Mouse (Mus musculus): ENCODE results near the gene Brf1. TPM values are rescaled to one million over a fixed set of nuclear protein-coding genes. Genes with fewer than 3 reads are reported as not detected.

The Brf1 gene
- polyA plus RNA-seq, 1 experiment from 2014 or later, result 70.1 TPM

GRCm38 (mm10) chr12:113012443-113012842, 11.9 kb upstream of the Brf1 start:
- H3K27me3 ChIP-seq (ENCODE audit: insufficient read depth, low read length), result no peaks in the 10 kb centered on the region
- no peak overlapping the region; the same call in 1 of the 2 replicates for H3K27ac ChIP-seq (ENCODE audit: low read length)
- no peaks in the 10 kb centered on the region for H3K36me3 ChIP-seq (ENCODE audit: insufficient read depth, low read length)
- peaks cover 28% of the 10 kb centered on the region for H3K4me1 ChIP-seq (ENCODE audit: insufficient read depth, low read length)
- no peak overlapping the region for H3K4me3 ChIP-seq (ENCODE audit: low read length)
- no peak overlapping the region for H3K9ac ChIP-seq (replicated peaks; ENCODE audit: low read length)
- no peak for ATAC-seq (ENCODE audit: low FRiP score, low TSS enrichment)
- WGBS, result 87% methylated on average over 5 of the region's 5 CpGs
- H3K9me3 ChIP-seq (ENCODE audit: low read length), result no peaks in the 10 kb centered on the region
- H3K4me2 ChIP-seq (replicated peaks; ENCODE audit: low read depth, low read length), result no peak overlapping the region

DNA sequence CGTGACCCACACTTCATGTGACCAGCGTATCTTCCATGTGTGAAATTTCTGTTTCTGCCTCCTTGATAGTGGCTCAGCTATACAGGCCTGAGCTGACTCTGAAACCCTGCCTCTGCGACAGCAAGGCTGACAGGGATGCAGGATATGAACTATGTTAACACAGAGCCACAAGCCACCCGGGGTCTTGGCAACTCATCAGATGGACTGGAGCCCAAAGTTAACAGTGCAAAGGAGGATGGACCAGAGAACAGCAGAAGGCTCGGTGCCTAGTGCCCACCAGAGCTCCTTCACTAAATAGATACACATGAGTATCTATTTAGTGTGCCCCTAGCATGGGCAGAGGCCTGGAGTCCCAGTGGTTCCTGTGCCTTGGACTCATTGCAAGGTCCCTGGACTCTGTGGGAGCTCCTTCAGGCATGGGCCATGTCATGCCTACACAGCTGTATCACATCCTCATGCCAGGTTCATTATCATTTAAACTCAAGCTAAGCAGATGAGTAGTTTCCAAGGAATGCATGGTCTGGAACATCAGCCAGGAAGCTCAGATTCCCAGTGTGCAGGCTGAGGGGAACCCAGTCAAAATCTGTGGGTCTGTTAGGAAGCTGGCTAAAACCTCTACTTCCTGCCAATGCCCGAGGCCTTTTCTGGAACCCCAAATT, 11.3 kb upstream of the Brf1 start:
- WGBS, result 86% methylated on average over 6 of the region's 6 CpGs
- peaks cover 21% of the 10 kb centered on the region for H3K4me1 ChIP-seq (ENCODE audit: insufficient read depth, low read length)
- ATAC-seq (ENCODE audit: low FRiP score, low TSS enrichment), result no peak
- no peak overlapping the region for H3K4me3 ChIP-seq (ENCODE audit: low read length)
- no peaks in the 10 kb centered on the region for H3K9me3 ChIP-seq (ENCODE audit: low read length)
- H3K9ac ChIP-seq (replicated peaks; ENCODE audit: low read length), result no peak overlapping the region
- no peak overlapping the region for H3K4me2 ChIP-seq (replicated peaks; ENCODE audit: low read depth, low read length)
- H3K36me3 ChIP-seq (ENCODE audit: insufficient read depth, low read length), result no peaks in the 10 kb centered on the region
- H3K27me3 ChIP-seq (ENCODE audit: insufficient read depth, low read length), result no peaks in the 10 kb centered on the region
- H3K27ac ChIP-seq (ENCODE audit: low read length), result no peak overlapping the region

- Histone ChIP-seq H3K9me3 (ENCODE audit: low read length) (no peaks in the 10 kb centered on the region), H3K4me1 (ENCODE audit: insufficient read depth, low read length) (peaks cover 11% of the 10 kb centered on the region), H3K9ac (replicated peaks; ENCODE audit: low read length) (no peak overlapping the region), H3K4me3 (ENCODE audit: low read length) (no peak overlapping the region), H3K27ac (ENCODE audit: low read length) (no peak overlapping the region), H3K36me3 (ENCODE audit: insufficient read depth, low read length) (no peaks in the 10 kb centered on the region), H3K27me3 (ENCODE audit: insufficient read depth, low read length) (no peaks in the 10 kb centered on the region), H3K4me2 (replicated peaks; ENCODE audit: low read depth, low read length) (no peak overlapping the region)
- ATAC-seq (ENCODE audit: low FRiP score, low TSS enrichment), result no peak
- WGBS, result 25% methylated on average over 4 of the region's 4 CpGs
Observed at GRCm38 (mm10) chr12:113004993-113005392, 4.5 kb upstream of the Brf1 start.

DNA sequence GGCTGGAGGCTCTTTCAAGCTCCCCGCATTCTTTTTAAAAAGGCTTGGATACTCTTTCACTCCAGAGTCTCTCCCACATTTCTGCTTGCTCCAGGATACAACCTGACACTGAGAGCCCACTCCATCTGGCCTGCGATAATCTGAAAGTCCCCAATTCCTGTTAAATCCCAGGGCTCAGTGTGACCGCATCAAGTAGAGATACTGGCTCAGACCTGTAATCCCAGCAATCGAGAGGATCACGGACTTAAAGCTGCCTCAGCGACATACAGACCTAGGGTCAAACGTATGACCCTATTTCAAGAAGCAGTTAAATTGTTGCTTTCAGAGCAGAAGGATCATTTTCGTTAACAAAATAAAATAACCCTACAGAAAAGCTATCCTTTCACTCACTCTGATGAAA, 3.5 kb upstream of the Brf1 start:
- no peaks in the 10 kb centered on the region for H3K36me3 ChIP-seq (ENCODE audit: insufficient read depth, low read length)
- no peaks in the 10 kb centered on the region for H3K27me3 ChIP-seq (ENCODE audit: insufficient read depth, low read length)
- 46% methylated on average over 8 of the region's 8 CpGs for WGBS
- no peak overlapping the region for H3K9ac ChIP-seq (replicated peaks; ENCODE audit: low read length)
- no peak overlapping the region for H3K4me2 ChIP-seq (replicated peaks; ENCODE audit: low read depth, low read length)
- no peaks in the 10 kb centered on the region for H3K9me3 ChIP-seq (ENCODE audit: low read length)
- H3K4me1 ChIP-seq (ENCODE audit: insufficient read depth, low read length), result peaks cover 15% of the 10 kb centered on the region
- H3K4me3 ChIP-seq (ENCODE audit: low read length), result no peak overlapping the region
- ATAC-seq (ENCODE audit: low FRiP score, low TSS enrichment), result no peak
- no peak overlapping the region for H3K27ac ChIP-seq (ENCODE audit: low read length)

DNA sequence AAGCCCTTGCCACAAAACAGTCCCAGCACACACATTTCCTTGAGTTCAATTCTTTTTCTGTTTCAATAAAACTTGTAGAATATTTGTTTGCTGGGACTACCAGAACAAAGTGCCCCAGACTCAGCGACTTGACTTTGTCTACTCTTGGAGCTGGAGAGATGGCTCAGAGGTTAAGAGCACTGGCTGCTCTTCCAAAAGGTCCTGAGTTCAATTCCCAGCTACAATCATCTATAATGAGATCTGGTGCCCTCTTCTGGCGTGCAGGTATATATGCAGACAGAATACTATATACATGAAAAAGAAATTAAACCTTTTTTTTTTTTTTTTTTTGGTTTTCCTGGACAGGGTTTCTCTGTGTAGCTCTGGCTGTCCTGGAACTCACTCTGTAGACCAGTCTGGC, 2.2 kb upstream of the Brf1 start:
- no peak overlapping the region for H3K9ac ChIP-seq (replicated peaks; ENCODE audit: low read length)
- H3K27ac ChIP-seq (ENCODE audit: low read length), result no peak overlapping the region
- no peak for ATAC-seq (ENCODE audit: low FRiP score, low TSS enrichment)
- no peak overlapping the region for H3K4me2 ChIP-seq (replicated peaks; ENCODE audit: low read depth, low read length)
- WGBS, result 40% methylated on average over 2 of the region's 2 CpGs
- H3K36me3 ChIP-seq (ENCODE audit: insufficient read depth, low read length), result no peaks in the 10 kb centered on the region
- H3K4me1 ChIP-seq (ENCODE audit: insufficient read depth, low read length), result peaks cover 26% of the 10 kb centered on the region
- no peaks in the 10 kb centered on the region for H3K9me3 ChIP-seq (ENCODE audit: low read length)
- no peak overlapping the region for H3K4me3 ChIP-seq (ENCODE audit: low read length)
- H3K27me3 ChIP-seq (ENCODE audit: insufficient read depth, low read length), result no peaks in the 10 kb centered on the region

DNA sequence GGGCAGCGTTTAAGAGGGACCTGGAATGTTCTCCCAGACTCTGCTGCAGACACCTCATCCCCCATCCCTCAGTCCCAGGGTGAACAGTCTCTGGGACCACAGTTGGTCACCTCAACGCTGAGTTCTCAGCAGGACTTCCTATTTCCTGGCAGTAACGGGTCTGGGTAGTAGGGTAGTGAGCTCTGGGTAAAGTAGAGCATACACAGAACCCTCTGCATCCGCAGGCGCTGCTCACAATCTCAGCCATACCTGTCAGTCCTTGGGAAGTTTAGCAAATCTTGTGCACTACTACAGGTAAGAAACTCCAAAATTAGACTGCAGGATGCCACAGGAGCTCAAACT, 600 bp upstream of the Brf1 start:
- H3K36me3 ChIP-seq (ENCODE audit: insufficient read depth, low read length), result peaks cover 10% of the 10 kb centered on the region; the same call in 1 of the 2 replicates
- peak overlapping the region; percentile 96 for H3K27ac ChIP-seq (ENCODE audit: low read length)
- no peak for ATAC-seq (ENCODE audit: low FRiP score, low TSS enrichment)
- H3K4me3 ChIP-seq (ENCODE audit: low read length), result peak overlapping the region; percentile 93
- no peaks in the 10 kb centered on the region for H3K9me3 ChIP-seq (ENCODE audit: low read length)
- peaks cover 26% of the 10 kb centered on the region for H3K4me1 ChIP-seq (ENCODE audit: insufficient read depth, low read length)
- WGBS, result 3% methylated on average over 5 of the region's 5 CpGs
- H3K27me3 ChIP-seq (ENCODE audit: insufficient read depth, low read length), result no peaks in the 10 kb centered on the region
- peak overlapping the region; percentile 83 for H3K4me2 ChIP-seq (replicated peaks; ENCODE audit: low read depth, low read length)
- H3K9ac ChIP-seq (replicated peaks; ENCODE audit: low read length), result peak overlapping the region; percentile 77

DNA sequence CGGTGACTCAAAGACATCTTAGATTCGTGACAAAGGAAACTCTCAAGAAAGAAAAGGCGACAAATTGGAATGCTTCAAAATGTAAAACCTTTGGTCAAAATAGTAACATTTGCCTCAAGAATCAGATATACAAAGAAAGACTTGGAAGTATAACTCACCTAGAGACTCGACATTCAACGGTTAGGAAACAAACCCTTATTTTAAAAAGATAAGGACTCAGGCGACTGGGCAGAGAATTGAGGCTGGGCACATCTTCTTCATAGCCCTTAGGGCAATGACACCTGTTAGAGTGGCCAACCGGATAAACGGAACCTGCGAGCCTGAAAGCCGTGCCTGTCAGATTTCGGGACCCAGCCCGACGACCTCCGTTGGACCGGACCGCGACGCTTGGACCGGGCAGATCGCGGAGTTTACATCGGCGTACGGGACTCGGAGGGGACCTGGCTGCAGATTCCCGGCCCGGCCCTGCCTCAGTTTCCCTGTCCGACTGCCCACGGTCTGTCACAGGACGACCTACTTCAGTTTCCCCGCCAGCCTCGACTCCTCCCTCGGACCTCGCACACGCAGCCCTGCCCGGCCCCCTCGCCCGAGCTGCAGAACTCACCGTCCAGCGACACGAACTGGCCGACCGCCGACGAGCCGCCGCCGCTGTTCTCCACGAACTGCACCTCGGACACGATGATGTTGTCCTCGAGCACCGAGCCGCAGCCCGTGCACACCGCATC, 773 bp downstream of the Brf1 start:
- Histone ChIP-seq H3K4me3 (ENCODE audit: low read length) (peak overlapping the region; percentile 93), H3K4me1 (ENCODE audit: insufficient read depth, low read length) (peaks cover 26% of the 10 kb centered on the region), H3K4me2 (replicated peaks; ENCODE audit: low read depth, low read length) (peak overlapping the region; percentile 83), H3K9me3 (ENCODE audit: low read length) (no peaks in the 10 kb centered on the region), H3K27ac (ENCODE audit: low read length) (peak overlapping the region; percentile 97), H3K36me3 (ENCODE audit: insufficient read depth, low read length) (peaks cover 15% of the 10 kb centered on the region; the same call in 1 of the 2 replicates), H3K9ac (replicated peaks; ENCODE audit: low read length) (peak overlapping the region; percentile 94), H3K27me3 (ENCODE audit: insufficient read depth, low read length) (no peaks in the 10 kb centered on the region)
- 1% methylated on average over 56 of the region's 56 CpGs for WGBS
- no peak for ATAC-seq (ENCODE audit: low FRiP score, low TSS enrichment)

DNA sequence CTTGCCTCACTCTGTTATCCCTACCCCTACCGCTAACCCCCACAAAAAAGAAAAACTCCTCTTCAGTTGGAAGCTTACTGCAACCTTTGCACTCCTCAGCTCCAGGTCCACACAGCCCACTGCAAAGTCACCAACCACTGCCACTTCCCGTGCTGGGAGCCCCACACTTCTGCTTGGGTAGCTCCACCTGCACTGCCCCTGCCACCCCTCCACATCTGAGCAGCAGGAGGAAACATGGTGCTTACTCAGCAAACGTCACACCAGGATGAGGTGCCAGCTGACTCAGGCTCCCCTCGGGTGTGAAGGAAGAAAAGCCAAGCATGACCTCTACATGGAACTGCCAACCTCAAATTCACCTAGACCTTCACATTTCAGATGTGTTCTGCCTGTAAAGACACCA, 6.4 kb downstream of the Brf1 start:
- Histone ChIP-seq H3K36me3 (ENCODE audit: insufficient read depth, low read length) (peaks cover 30% of the 10 kb centered on the region), H3K4me2 (replicated peaks; ENCODE audit: low read depth, low read length) (no peak overlapping the region), H3K9me3 (ENCODE audit: low read length) (no peaks in the 10 kb centered on the region), H3K9ac (replicated peaks; ENCODE audit: low read length) (no peak overlapping the region), H3K27me3 (ENCODE audit: insufficient read depth, low read length) (no peaks in the 10 kb centered on the region), H3K4me3 (ENCODE audit: low read length) (no peak overlapping the region), H3K27ac (ENCODE audit: low read length) (0 out of 2 replicates have a peak overlapping the region, but pooled peaks have one; percentile 20), H3K4me1 (ENCODE audit: insufficient read depth, low read length) (peaks cover 17% of the 10 kb centered on the region)
- 58% methylated on average over 4 of the region's 4 CpGs for WGBS
- peak; percentile 64; the same call in 1 of the 2 replicates for ATAC-seq (ENCODE audit: low FRiP score, low TSS enrichment)

- H3K4me2 ChIP-seq (replicated peaks; ENCODE audit: low read depth, low read length), result no peak overlapping the region
- no peak overlapping the region for H3K9ac ChIP-seq (replicated peaks; ENCODE audit: low read length)
- WGBS, result 95% methylated on average over 2 of the region's 2 CpGs
- H3K36me3 ChIP-seq (ENCODE audit: insufficient read depth, low read length), result peaks cover 43% of the 10 kb centered on the region
- peaks cover 5% of the 10 kb centered on the region; the same call in 1 of the 2 replicates for H3K4me1 ChIP-seq (ENCODE audit: insufficient read depth, low read length)
- ATAC-seq (ENCODE audit: low FRiP score, low TSS enrichment), result no peak
- no peak overlapping the region for H3K4me3 ChIP-seq (ENCODE audit: low read length)
- no peak overlapping the region for H3K27ac ChIP-seq (ENCODE audit: low read length)
- no peaks in the 10 kb centered on the region for H3K9me3 ChIP-seq (ENCODE audit: low read length)
- no peaks in the 10 kb centered on the region for H3K27me3 ChIP-seq (ENCODE audit: insufficient read depth, low read length)
Observed at GRCm38 (mm10) chr12:112991444-112991843, 9.1 kb downstream of the Brf1 start.
